Mouse (Mus musculus): ENCODE data around the gene Eif4b. TPM values are rescaled to one million over a fixed set of nuclear protein-coding genes. Genes with fewer than 3 reads are reported as not detected.

Eif4b gene
- total and polyA plus RNA-seq, 2 experiments = 73.8 to 130 TPM

- H3K36me3 ChIP-seq (ENCODE audit: control insufficient read depth, insufficient read depth, low read length) = no peaks in the 10 kb centered on the region
- no peaks in the 10 kb centered on the region for H3K79me2 ChIP-seq (ENCODE audit: control insufficient read depth, insufficient read depth, low read length)
- H3K27ac ChIP-seq (replicated peaks; ENCODE audit: insufficient read depth, low read depth, low read length) = no peak overlapping the region
- H3K9ac ChIP-seq (ENCODE audit: low read depth, low read length) = no peak overlapping the region
- H3K4me1 ChIP-seq (ENCODE audit: control insufficient read depth, insufficient read depth, low read length) = peaks cover 2% of the 10 kb centered on the region; the same call in 1 of the 2 replicates
- no peak for TF ChIP-seq POLR2A (IDR thresholded peaks at IDR 0.05; ENCODE audit: extremely low read depth, insufficient read depth, low read length)
- H3K4me3 ChIP-seq (ENCODE audit: insufficient read depth, low read depth, low read length) = no peak overlapping the region
- no peaks in the 10 kb centered on the region for H3K27me3 ChIP-seq (ENCODE audit: control insufficient read depth, insufficient read depth, low read length)
- no peak for DNase-seq (ENCODE audit: extremely low read depth, low read depth, low spot score)
These were observed 23.7 kb upstream of the Eif4b start for GRCm38 (mm10) chr15:102049871-102050270.

GRCm38 (mm10) chr15:102051920-102052683 is 21.5 kb upstream of the Eif4b start:
- H3K27me3 ChIP-seq (ENCODE audit: control insufficient read depth, insufficient read depth, low read length) = no peaks in the 10 kb centered on the region
- no peak overlapping the region for H3K27ac ChIP-seq (replicated peaks; ENCODE audit: insufficient read depth, low read depth, low read length)
- no peaks in the 10 kb centered on the region for H3K79me2 ChIP-seq (ENCODE audit: control insufficient read depth, insufficient read depth, low read length)
- peaks cover 2% of the 10 kb centered on the region; the same call in 1 of the 2 replicates for H3K4me1 ChIP-seq (ENCODE audit: control insufficient read depth, insufficient read depth, low read length)
- DNase-seq (ENCODE audit: extremely low read depth, low read depth, low spot score) = peak; percentile 53
- peak overlapping the region; percentile 68 for H3K4me3 ChIP-seq (ENCODE audit: insufficient read depth, low read depth, low read length)
- TF ChIP-seq POLR2A (IDR thresholded peaks at IDR 0.05; ENCODE audit: extremely low read depth, insufficient read depth, low read length) (no peak), CTCF (IDR thresholded peaks at IDR 0.05; ENCODE audit: low read depth, low read length) (peak; percentile 39)
- H3K36me3 ChIP-seq (ENCODE audit: control insufficient read depth, insufficient read depth, low read length) = no peaks in the 10 kb centered on the region
- H3K9ac ChIP-seq (ENCODE audit: low read depth, low read length) = peak overlapping the region; percentile 75
- 2% methylated on average over 31 of the region's 33 CpGs for WGBS

- no peak for DNase-seq (ENCODE audit: extremely low read depth, low read depth, low spot score)
- Histone ChIP-seq H3K4me3 (ENCODE audit: insufficient read depth, low read depth, low read length) (no peak overlapping the region), H3K79me2 (ENCODE audit: control insufficient read depth, insufficient read depth, low read length) (no peaks in the 10 kb centered on the region), H3K9ac (ENCODE audit: low read depth, low read length) (no peak overlapping the region), H3K27me3 (ENCODE audit: control insufficient read depth, insufficient read depth, low read length) (no peaks in the 10 kb centered on the region), H3K36me3 (ENCODE audit: control insufficient read depth, insufficient read depth, low read length) (no peaks in the 10 kb centered on the region), H3K27ac (replicated peaks; ENCODE audit: insufficient read depth, low read depth, low read length) (no peak overlapping the region), H3K4me1 (ENCODE audit: control insufficient read depth, insufficient read depth, low read length) (peaks cover 2% of the 10 kb centered on the region; the same call in 1 of the 2 replicates)
- 83% methylated on average over 15 of the region's 15 CpGs for WGBS
- TF ChIP-seq POLR2A (IDR thresholded peaks at IDR 0.05; ENCODE audit: extremely low read depth, insufficient read depth, low read length) = no peak
- TF ChIP-seq CTCF (IDR thresholded peaks at IDR 0.05; ENCODE audit: low read depth, low read length) = no peak
These were observed 16.9 kb upstream of the Eif4b start for GRCm38 (mm10) chr15:102056495-102057174.

- WGBS = 1% methylated on average over 20 of the region's 20 CpGs
- TF ChIP-seq CTCF (IDR thresholded peaks at IDR 0.05; ENCODE audit: low read depth, low read length) (peak; percentile 99), POLR2A (IDR thresholded peaks at IDR 0.05; ENCODE audit: extremely low read depth, insufficient read depth, low read length) (no peak)
These were observed 7.8 kb upstream of the Eif4b start for GRCm38 (mm10) chr15:102065661-102066325.

GRCm38 (mm10) chr15:102070476-102071467 is 2.8 kb upstream of the Eif4b start:
- no peak overlapping the region for H3K9ac ChIP-seq (ENCODE audit: low read depth, low read length)
- DNase-seq (ENCODE audit: extremely low read depth, low read depth, low spot score) = no peak
- H3K27me3 ChIP-seq (ENCODE audit: control insufficient read depth, insufficient read depth, low read length) = no peaks in the 10 kb centered on the region
- H3K4me3 ChIP-seq (ENCODE audit: insufficient read depth, low read depth, low read length) = no peak overlapping the region
- H3K27ac ChIP-seq (replicated peaks; ENCODE audit: insufficient read depth, low read depth, low read length) = no peak overlapping the region
- 82% methylated on average over 13 of the region's 13 CpGs for whole genome bisulfite sequencing
- peaks cover 13% of the 10 kb centered on the region; the same call in 1 of the 2 replicates for H3K79me2 ChIP-seq (ENCODE audit: control insufficient read depth, insufficient read depth, low read length)
- peaks cover 5% of the 10 kb centered on the region; the same call in 1 of the 2 replicates for H3K4me1 ChIP-seq (ENCODE audit: control insufficient read depth, insufficient read depth, low read length)
- H3K36me3 ChIP-seq (ENCODE audit: control insufficient read depth, insufficient read depth, low read length) = no peaks in the 10 kb centered on the region
- TF ChIP-seq CTCF (IDR thresholded peaks at IDR 0.05; ENCODE audit: low read depth, low read length) (no peak), POLR2A (IDR thresholded peaks at IDR 0.05; ENCODE audit: extremely low read depth, insufficient read depth, low read length) (no peak)

More at GRCm38 (mm10) chr15:102065661-102066325, 7.8 kb upstream of the Eif4b start:
- Histone ChIP-seq H3K9ac (ENCODE audit: low read depth, low read length) (no peak overlapping the region), H3K79me2 (ENCODE audit: control insufficient read depth, insufficient read depth, low read length) (no peaks in the 10 kb centered on the region), H3K36me3 (ENCODE audit: control insufficient read depth, insufficient read depth, low read length) (no peaks in the 10 kb centered on the region), H3K27me3 (ENCODE audit: control insufficient read depth, insufficient read depth, low read length) (no peaks in the 10 kb centered on the region), H3K27ac (replicated peaks; ENCODE audit: insufficient read depth, low read depth, low read length) (no peak overlapping the region), H3K4me3 (ENCODE audit: insufficient read depth, low read depth, low read length) (no peak overlapping the region), H3K4me1 (ENCODE audit: control insufficient read depth, insufficient read depth, low read length) (no peaks in the 10 kb centered on the region)
- DNase-seq (ENCODE audit: extremely low read depth, low read depth, low spot score) = peak; percentile 69
